Mouse (Mus musculus) embryonic facial prominence, embryonic 14.5 days (tissue): Measurements from ENCODE around the gene Olfr272. TPM values are rescaled to one million over a fixed set of nuclear protein-coding genes. Genes with fewer than 3 reads are reported as not detected.

ENCODE experiments used
- ATAC-seq: fragments of 200-750 bp; cut with Nextera tagmentation; 2 replicates; pipeline ENCODE4 v1.8.0; 2017; ENCODE audit warnings: low read depth, moderate number of reproducible peaks, moderate TSS enrichment
- DNase-seq: peaks from one replicate; pipeline ENCODE4 v3.0.0-alpha.2; 2015; ENCODE audit warnings: low spot score
- H3K27ac ChIP-seq: fragments of 300-500 bp; sonication (generic); replicated peaks from 2 replicates; pipeline ENCODE4 v1.5.1; 2014; ENCODE audit warnings: low read depth, mild to moderate bottlenecking, low read length, moderate library complexity
- H3K27me3 ChIP-seq: fragments of 300-500 bp; sonication (generic); replicated peaks from 2 replicates; pipeline ENCODE4 v1.6.1; 2014; ENCODE audit warnings: low read length; ENCODE audit not compliant: control insufficient read depth, insufficient read depth
- H3K36me3 ChIP-seq: fragments of 300-500 bp; sonication (generic); 2 replicates; pipeline ENCODE4 v1.6.1; 2014; ENCODE audit warnings: low read length, mixed read lengths; ENCODE audit not compliant: control insufficient read depth, insufficient read depth
- H3K4me1 ChIP-seq: fragments of 300-500 bp; sonication (generic); 2 replicates; pipeline ENCODE4 v1.6.1; 2014; ENCODE audit warnings: antibody characterized with exemption, low read length; ENCODE audit not compliant: control insufficient read depth, insufficient read depth
- H3K4me2 ChIP-seq: fragments of 300-500 bp; sonication (generic); 2 replicates; pipeline ENCODE4 v1.6.1; 2014; ENCODE audit warnings: low read depth, mild to moderate bottlenecking, low read length, moderate library complexity, mixed read lengths
- H3K4me3 ChIP-seq: fragments of 300-500 bp; sonication (generic); 2 replicates; pipeline ENCODE4 v1.5.1; 2014; ENCODE audit warnings: low read depth, mild to moderate bottlenecking, low read length
- H3K9ac ChIP-seq: fragments of 300-500 bp; sonication (generic); 2 replicates; pipeline ENCODE4 v1.6.1; 2014; ENCODE audit warnings: low read depth, mild to moderate bottlenecking, low read length, moderate library complexity, mixed read lengths
- H3K9me3 ChIP-seq: fragments of 300-500 bp; sonication (generic); 2 replicates; pipeline ENCODE4 v1.6.1; 2016; ENCODE audit warnings: low read length; ENCODE audit not compliant: control insufficient read depth
- WGBS: fragments of 180-500 bp; shearing (Covaris S2); extraction: QIAGEN DNeasy Blood & Tissue Kit; methylation state at CpG from one replicate; pipeline ENCODE4 v1.1.7; 2014; 5-methylcytosine and 5-hydroxymethylcytosine counted together
- polyA plus RNA-seq: library from polyadenylated mRNA; unstranded; fragments of >200 nt; fragmentation: Nextera tagmentation; extraction: Ambion mirVana; gene quantifications from 2 replicates; pipeline ENCODE4 v1.2.1, GENCODE M21; 2014

Olfr272 gene
- not detected in 2 replicates for polyA plus RNA-seq

GRCm38 (mm10) chr4:52919078-52919477 is at the start of gene Olfr272:
Gene Olfr272, minus strand, starts transcription at chr4:52919178.
- Histone ChIP-seq H3K36me3 (no peaks in the 10 kb centered on the region), H3K4me1 (no peaks in the 10 kb centered on the region), H3K4me3 (no peak within 1 kb of the TSS), H3K9me3 (no peaks in the 10 kb centered on the region), H3K27me3 (no peaks in the 10 kb centered on the region), H3K9ac (no peak within 1 kb of the TSS), H3K27ac (no peak within 1 kb of the TSS), H3K4me2 (no peak within 1 kb of the TSS)
- no peak for ATAC-seq
- no peak for DNase-seq
- WGBS, result 85% methylated on average over 2 of the region's 2 CpGs

GRCm38 (mm10) chr4:52964247-52964646 is 45.3 kb upstream of the Olfr272 start, which contains the start of gene Olfr270:
Gene Olfr270, plus strand, starts transcription at chr4:52964547.
- Histone ChIP-seq H3K4me3 (no peak within 1 kb of the TSS), H3K4me1 (no peaks in the 10 kb centered on the region), H3K9me3 (no peaks in the 10 kb centered on the region), H3K36me3 (no peaks in the 10 kb centered on the region), H3K27ac (no peak within 1 kb of the TSS), H3K9ac (no peak within 1 kb of the TSS), H3K4me2 (no peak within 1 kb of the TSS), H3K27me3 (no peaks in the 10 kb centered on the region)
- ATAC-seq, result no peak
- no peak for DNase-seq

GRCm38 (mm10) chr4:52958693-52959092 is 39.7 kb upstream of the Olfr272 start:
- H3K9ac ChIP-seq, result no peak overlapping the region
- no peaks in the 10 kb centered on the region for H3K9me3 ChIP-seq
- no peak overlapping the region for H3K27ac ChIP-seq
- no peak overlapping the region for H3K4me2 ChIP-seq
- DNase-seq, result peak; percentile 63
- H3K4me3 ChIP-seq, result no peak overlapping the region
- no peak for ATAC-seq
- H3K27me3 ChIP-seq, result no peaks in the 10 kb centered on the region
- H3K36me3 ChIP-seq, result no peaks in the 10 kb centered on the region
- 44% methylated on average over 4 of the region's 4 CpGs for WGBS
- H3K4me1 ChIP-seq, result no peaks in the 10 kb centered on the region

GRCm38 (mm10) chr4:52949005-52949404 is 30.0 kb upstream of the Olfr272 start:
- no peak overlapping the region for H3K27ac ChIP-seq
- no peaks in the 10 kb centered on the region for H3K4me1 ChIP-seq
- no peaks in the 10 kb centered on the region for H3K27me3 ChIP-seq
- H3K4me3 ChIP-seq, result no peak overlapping the region
- H3K9me3 ChIP-seq, result no peaks in the 10 kb centered on the region
- 78% methylated on average over 2 of the region's 2 CpGs for WGBS
- no peak overlapping the region for H3K4me2 ChIP-seq
- DNase-seq (no peak), ATAC-seq (no peak)
- H3K9ac ChIP-seq, result no peak overlapping the region
- H3K36me3 ChIP-seq, result no peaks in the 10 kb centered on the region

- H3K9me3 ChIP-seq, result no peaks in the 10 kb centered on the region
- no peak overlapping the region for H3K27ac ChIP-seq
- no peaks in the 10 kb centered on the region for H3K27me3 ChIP-seq
- H3K4me2 ChIP-seq, result no peak overlapping the region
- no peak for ATAC-seq
- H3K4me1 ChIP-seq, result no peaks in the 10 kb centered on the region
- H3K9ac ChIP-seq, result no peak overlapping the region
- no peaks in the 10 kb centered on the region for H3K36me3 ChIP-seq
- no peak for DNase-seq
- H3K4me3 ChIP-seq, result no peak overlapping the region
Measured at GRCm38 (mm10) chr4:52946665-52947064, 27.7 kb upstream of the Olfr272 start.

- no peaks in the 10 kb centered on the region for H3K4me1 ChIP-seq
- H3K27ac ChIP-seq, result no peak overlapping the region
- DNase-seq, result no peak
- no peaks in the 10 kb centered on the region for H3K36me3 ChIP-seq
- H3K4me2 ChIP-seq, result no peak overlapping the region
- ATAC-seq, result no peak
- WGBS, result 84% methylated on average over 4 of the region's 4 CpGs
- H3K9ac ChIP-seq, result no peak overlapping the region
- H3K4me3 ChIP-seq, result no peak overlapping the region
- no peaks in the 10 kb centered on the region for H3K27me3 ChIP-seq
- H3K9me3 ChIP-seq, result no peaks in the 10 kb centered on the region
Measured at GRCm38 (mm10) chr4:52930480-52930879, 11.5 kb upstream of the Olfr272 start.

- Histone ChIP-seq H3K4me1 (no peaks in the 10 kb centered on the region), H3K9me3 (no peaks in the 10 kb centered on the region), H3K4me3 (no peak overlapping the region), H3K36me3 (no peaks in the 10 kb centered on the region), H3K4me2 (no peak overlapping the region), H3K27me3 (no peaks in the 10 kb centered on the region), H3K9ac (no peak overlapping the region), H3K27ac (no peak overlapping the region)
- 73% methylated on average over 2 of the region's 2 CpGs for WGBS
- ATAC-seq (no peak), DNase-seq (no peak)
Measured at GRCm38 (mm10) chr4:52917311-52917688, 1.7 kb downstream of the Olfr272 start.

GRCm38 (mm10) chr4:52916659-52917310 is 2.2 kb downstream of the Olfr272 start:
- Histone ChIP-seq H3K27ac (no peak overlapping the region), H3K36me3 (no peaks in the 10 kb centered on the region), H3K27me3 (no peaks in the 10 kb centered on the region), H3K4me1 (no peaks in the 10 kb centered on the region), H3K9me3 (no peaks in the 10 kb centered on the region), H3K4me2 (no peak overlapping the region), H3K4me3 (no peak overlapping the region), H3K9ac (no peak overlapping the region)
- DNase-seq (no peak), ATAC-seq (no peak)
- WGBS, result 84% methylated on average over 6 of the region's 6 CpGs

- Histone ChIP-seq H3K9me3 (no peaks in the 10 kb centered on the region), H3K4me2 (no peak overlapping the region), H3K27ac (no peak overlapping the region), H3K27me3 (no peaks in the 10 kb centered on the region), H3K36me3 (no peaks in the 10 kb centered on the region), H3K4me3 (no peak overlapping the region), H3K4me1 (no peaks in the 10 kb centered on the region), H3K9ac (no peak overlapping the region)
- DNase-seq (no peak), ATAC-seq (no peak)
- WGBS, result 41% methylated on average over 3 of the region's 3 CpGs
Measured at GRCm38 (mm10) chr4:52912409-52912808, 6.6 kb downstream of the Olfr272 start.
